Mouse (Mus musculus): ENCODE data around the gene Galk2.

- TF ChIP-seq CTCF (IDR thresholded peaks at IDR 0.05; ENCODE audit: borderline replicate concordance, control insufficient read depth, extremely low read depth, insufficient read depth, low read length, poor library complexity) (no peak), POLR2A (IDR thresholded peaks at IDR 0.05; ENCODE audit: control insufficient read depth, extremely low read depth, insufficient read depth, low read length, poor library complexity) (no peak)
These were observed 57.9 kb downstream of the Galk2 start for GRCm38 (mm10) chr2:125916652-125917296.
